Mouse (Mus musculus): ENCODE measurements around the gene Ppfia4. TPM values are rescaled to one million over a fixed set of nuclear protein-coding genes. Genes with fewer than 3 reads are reported as not detected.

Gene Ppfia4
- polyA plus RNA-seq, 1 experiment from 2014 or later, result 2.0 TPM

GRCm38 (mm10) chr1:134310291-134310690 is 22.4 kb downstream of the Ppfia4 start:
- Histone ChIP-seq H3K9ac (ENCODE audit: low read depth, low read length) (no peak overlapping the region), H3K27me3 (ENCODE audit: insufficient read depth, low read length) (no peaks in the 10 kb centered on the region), H3K4me1 (replicated peaks; ENCODE audit: insufficient read depth, low read length) (no peaks in the 10 kb centered on the region; the same call in 1 of the 2 replicates), H3K9me3 (replicated peaks; ENCODE audit: low read length) (no peaks in the 10 kb centered on the region), H3K4me2 (ENCODE audit: low read length) (no peak overlapping the region), H3K27ac (no peak overlapping the region), H3K36me3 (ENCODE audit: insufficient read depth, low read length) (no peaks in the 10 kb centered on the region), H3K4me3 (replicated peaks; ENCODE audit: low read depth, low read length) (no peak overlapping the region)
- WGBS, result 84% methylated on average over 2 of the region's 2 CpGs
- DNase-seq (ENCODE audit: low spot score), result no peak
- ATAC-seq (replicated peaks; ENCODE audit: low FRiP score, low read depth), result no peak
- TF ChIP-seq CTCF (IDR thresholded peaks at IDR 0.05; ENCODE audit: low read depth), result no peak

- H3K36me3 ChIP-seq (ENCODE audit: insufficient read depth, low read length), result no peaks in the 10 kb centered on the region
- WGBS, result 64% methylated on average over 10 of the region's 10 CpGs
- H3K4me1 ChIP-seq (replicated peaks; ENCODE audit: insufficient read depth, low read length), result peaks cover 6% of the 10 kb centered on the region; the same call in 1 of the 2 replicates
- no peak overlapping the region for H3K9ac ChIP-seq (ENCODE audit: low read depth, low read length)
- no peak overlapping the region for H3K27ac ChIP-seq
- H3K4me2 ChIP-seq (ENCODE audit: low read length), result no peak overlapping the region
- no peak for DNase-seq (ENCODE audit: low spot score)
- H3K4me3 ChIP-seq (replicated peaks; ENCODE audit: low read depth, low read length), result no peak overlapping the region
- TF ChIP-seq CTCF (IDR thresholded peaks at IDR 0.05; ENCODE audit: low read depth), result no peak
- no peaks in the 10 kb centered on the region for H3K27me3 ChIP-seq (ENCODE audit: insufficient read depth, low read length)
- H3K9me3 ChIP-seq (replicated peaks; ENCODE audit: low read length), result no peaks in the 10 kb centered on the region
- ATAC-seq (replicated peaks; ENCODE audit: low FRiP score, low read depth), result no peak
Observed at GRCm38 (mm10) chr1:134307409-134307808, 25.3 kb downstream of the Ppfia4 start.

GRCm38 (mm10) chr1:134304940-134305339 is 27.8 kb downstream of the Ppfia4 start:
- H3K36me3 ChIP-seq (ENCODE audit: insufficient read depth, low read length), result no peaks in the 10 kb centered on the region
- ATAC-seq (replicated peaks; ENCODE audit: low FRiP score, low read depth), result no peak
- H3K4me1 ChIP-seq (replicated peaks; ENCODE audit: insufficient read depth, low read length), result peaks cover 8% of the 10 kb centered on the region; the same call in 1 of the 2 replicates
- H3K9me3 ChIP-seq (replicated peaks; ENCODE audit: low read length), result no peaks in the 10 kb centered on the region
- DNase-seq (ENCODE audit: low spot score), result no peak
- no peak overlapping the region for H3K9ac ChIP-seq (ENCODE audit: low read depth, low read length)
- WGBS, result 86% methylated on average over 9 of the region's 9 CpGs
- no peaks in the 10 kb centered on the region for H3K27me3 ChIP-seq (ENCODE audit: insufficient read depth, low read length)
- no peak overlapping the region for H3K27ac ChIP-seq
- no peak for TF ChIP-seq CTCF (IDR thresholded peaks at IDR 0.05; ENCODE audit: low read depth)
- H3K4me3 ChIP-seq (replicated peaks; ENCODE audit: low read depth, low read length), result no peak overlapping the region
- no peak overlapping the region for H3K4me2 ChIP-seq (ENCODE audit: low read length)

GRCm38 (mm10) chr1:134302568-134303238 is 30.0 kb downstream of the Ppfia4 start:
- DNase-seq (ENCODE audit: low spot score), result peak; percentile 64
- 45% methylated on average over 8 of the region's 8 CpGs for WGBS
- Histone ChIP-seq H3K4me1 (replicated peaks; ENCODE audit: insufficient read depth, low read length) (peaks cover 8% of the 10 kb centered on the region; the same call in 1 of the 2 replicates), H3K4me2 (ENCODE audit: low read length) (no peak overlapping the region), H3K4me3 (replicated peaks; ENCODE audit: low read depth, low read length) (no peak overlapping the region), H3K36me3 (ENCODE audit: insufficient read depth, low read length) (no peaks in the 10 kb centered on the region), H3K9ac (ENCODE audit: low read depth, low read length) (no peak overlapping the region), H3K27ac (peak overlapping the region; percentile 77), H3K9me3 (replicated peaks; ENCODE audit: low read length) (no peaks in the 10 kb centered on the region), H3K27me3 (ENCODE audit: insufficient read depth, low read length) (no peaks in the 10 kb centered on the region)
- no peak for TF ChIP-seq CTCF (IDR thresholded peaks at IDR 0.05; ENCODE audit: low read depth)
- no peak for ATAC-seq (replicated peaks; ENCODE audit: low FRiP score, low read depth)

GRCm38 (mm10) chr1:134298636-134299411 is 33.9 kb downstream of the Ppfia4 start:
- H3K4me1 ChIP-seq (replicated peaks; ENCODE audit: insufficient read depth, low read length), result 0 out of 2 replicates have a peak, but pooled peaks cover 8% of the 10 kb centered on the region
- DNase-seq (ENCODE audit: low spot score), result peak; percentile 39
- no peaks in the 10 kb centered on the region for H3K36me3 ChIP-seq (ENCODE audit: insufficient read depth, low read length)
- peak overlapping the region; percentile 93 for H3K4me2 ChIP-seq (ENCODE audit: low read length)
- H3K27me3 ChIP-seq (ENCODE audit: insufficient read depth, low read length), result 0 out of 2 replicates have a peak, but pooled peaks cover 3% of the 10 kb centered on the region
- peak overlapping the region; percentile 57 for H3K9ac ChIP-seq (ENCODE audit: low read depth, low read length)
- 5% methylated on average over 43 of the region's 59 CpGs for whole genome bisulfite sequencing
- H3K27ac ChIP-seq, result no peak overlapping the region
- no peaks in the 10 kb centered on the region for H3K9me3 ChIP-seq (replicated peaks; ENCODE audit: low read length)
- peak; percentile 50 for ATAC-seq (replicated peaks; ENCODE audit: low FRiP score, low read depth)
- H3K4me3 ChIP-seq (replicated peaks; ENCODE audit: low read depth, low read length), result peak overlapping the region; percentile 41
- no peak for TF ChIP-seq CTCF (IDR thresholded peaks at IDR 0.05; ENCODE audit: low read depth)

GRCm38 (mm10) chr1:134297265-134297664 is 35.5 kb downstream of the Ppfia4 start:
- H3K9me3 ChIP-seq (replicated peaks; ENCODE audit: low read length), result no peaks in the 10 kb centered on the region
- H3K36me3 ChIP-seq (ENCODE audit: insufficient read depth, low read length), result no peaks in the 10 kb centered on the region
- TF ChIP-seq CTCF (IDR thresholded peaks at IDR 0.05; ENCODE audit: low read depth), result no peak
- H3K4me2 ChIP-seq (ENCODE audit: low read length), result no peak overlapping the region
- DNase-seq (ENCODE audit: low spot score) (no peak), ATAC-seq (replicated peaks; ENCODE audit: low FRiP score, low read depth) (no peak)
- H3K4me1 ChIP-seq (replicated peaks; ENCODE audit: insufficient read depth, low read length), result 0 out of 2 replicates have a peak, but pooled peaks cover 2% of the 10 kb centered on the region
- no peak overlapping the region for H3K4me3 ChIP-seq (replicated peaks; ENCODE audit: low read depth, low read length)
- 90% methylated on average over 8 of the region's 8 CpGs for WGBS
- no peak overlapping the region for H3K27ac ChIP-seq
- no peak overlapping the region for H3K9ac ChIP-seq (ENCODE audit: low read depth, low read length)
- 0 out of 2 replicates have a peak, but pooled peaks cover 3% of the 10 kb centered on the region for H3K27me3 ChIP-seq (ENCODE audit: insufficient read depth, low read length)

All from kidney, postnatal 0 days (tissue).